Mouse (Mus musculus) stomach, postnatal 0 days (tissue): ENCODE results near the gene Htt.

Source experiments
- CTCF ChIP-seq: IDR thresholded peaks from 2 replicates; pipeline ENCODE4 v1.5.1; 2016; ENCODE audit warnings: antibody characterized with exemption, low read depth, mild to moderate bottlenecking, moderate library complexity
- EP300 ChIP-seq: optimal IDR thresholded peaks from 2 replicates; pipeline ENCODE3; 2016; ENCODE audit warnings: antibody characterized with exemption

DNA sequence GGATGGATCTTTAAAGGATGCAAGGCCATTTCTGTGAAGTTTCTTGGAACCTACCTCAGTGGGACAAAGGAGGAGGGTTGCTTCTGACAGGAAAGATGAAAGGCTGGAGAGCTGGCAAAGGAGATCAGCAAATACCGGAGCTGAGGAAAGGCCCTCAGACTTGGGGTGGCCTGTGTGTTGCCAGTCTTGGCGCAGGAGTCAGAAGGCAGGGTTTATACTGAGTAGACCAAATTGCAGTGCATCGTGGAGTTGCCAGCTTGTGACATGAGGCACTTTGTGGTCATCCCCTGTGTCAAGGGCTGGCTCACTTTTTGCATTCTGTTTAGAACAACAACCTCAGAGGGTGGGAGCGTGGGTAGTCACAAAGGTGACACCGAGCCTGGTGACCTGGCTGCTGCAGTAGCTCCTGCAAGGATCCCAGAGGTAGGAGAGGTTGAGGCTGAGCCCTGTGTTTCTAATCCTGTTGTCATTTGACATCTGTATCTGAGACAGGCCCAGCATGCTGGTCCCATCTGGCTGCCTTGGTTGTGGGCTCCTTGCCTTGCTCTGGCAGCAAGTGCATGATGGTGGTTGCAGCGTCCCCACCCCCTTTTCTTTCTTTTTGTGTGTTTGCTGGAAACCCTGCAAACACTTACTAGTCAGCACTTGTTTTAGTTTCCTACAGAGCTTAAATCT is 189.1 kb downstream of the Htt start:
- TF ChIP-seq CTCF (no peak), EP300 (no peak)
